Mouse (Mus musculus): ENCODE measurements around the gene Itsn2.

- TF ChIP-seq GATA1 (IDR thresholded peaks at IDR 0.05; ENCODE audit: borderline replicate concordance, low read length) (no peak), FLI1 (IDR thresholded peaks at IDR 0.05; ENCODE audit: low read length) (no peak)
These were observed 44.1 kb upstream of the Itsn2 start for GRCm38 (mm10) chr12:4548053-4549013.
